Comparison of ENCODE assay signal across 8 mouse cellular contexts in genomic region chr3:78958781-78959180, GRCm38 (mm10).
DNase-seq lines count a peak whose midpoint lies in the region; ATAC-seq and TF ChIP-seq lines count a peak whose summit lies in the region.

No protein-coding gene starts in this region.

- DNase-seq in heart, adult 18-20 months, result peak; percentile 26 to 58
- DNase-seq in heart, embryonic 10.5 days (ENCODE audit: low spot score), result no peak
- DNase-seq in cerebellum, adult 18-20 months, result peak; percentile 28 to 41
- peak; percentile 19 to 45 for DNase-seq in heart, postnatal 36 days
- DNase-seq in layer of hippocampus, adult 11-12 months (ENCODE audit: low spot score), result peak; percentile 69
- DNase-seq in midbrain, postnatal 0 days (ENCODE audit: low spot score), result peak; percentile 84
- no peak for DNase-seq in urinary bladder, postnatal 10 days (ENCODE audit: low spot score)

- TF ChIP-seq CTCF in midbrain, postnatal 0 days (IDR thresholded peaks at IDR 0.05), result peak; percentile 98

- H3K36me3 ChIP-seq in heart, embryonic 10.5 days, result no peaks in the 10 kb centered on the region
- H3K36me3 ChIP-seq in midbrain, postnatal 0 days (ENCODE audit: insufficient read depth, low read length), result no peaks in the 10 kb centered on the region

- H3K9me3 ChIP-seq in heart, embryonic 10.5 days, result no peaks in the 10 kb centered on the region
- H3K9me3 ChIP-seq in midbrain, postnatal 0 days (ENCODE audit: low read length), result no peaks in the 10 kb centered on the region

- intact Hi-C loops in heart, postnatal 36 days (cut with DNase I), result loop anchor here (1.0 to 10.0 kb wide), 4 partner anchors 239 to 628 kb away; partner anchors contain the start of gene Rapgef2

- H3K9ac ChIP-seq in midbrain, postnatal 0 days (replicated peaks; ENCODE audit: low read length, poor library complexity, severe bottlenecking), result no peak overlapping the region

- no peaks in the 10 kb centered on the region for H3K4me1 ChIP-seq in heart, embryonic 10.5 days
- H3K4me1 ChIP-seq in midbrain, postnatal 0 days (ENCODE audit: insufficient read depth, low read length), result no peaks in the 10 kb centered on the region

- H3K4me3 ChIP-seq in heart, embryonic 10.5 days, result no peak overlapping the region
- no peak overlapping the region for H3K4me3 ChIP-seq in midbrain, postnatal 0 days (ENCODE audit: low read depth, low read length)

- no peak overlapping the region for H3K27ac ChIP-seq in heart, embryonic 10.5 days
- no peak overlapping the region for H3K27ac ChIP-seq in midbrain, postnatal 0 days (ENCODE audit: low read depth, low read length)

- H3K27me3 ChIP-seq in heart, embryonic 10.5 days (ENCODE audit: insufficient read depth, poor library complexity, severe bottlenecking), result no peaks in the 10 kb centered on the region
- H3K27me3 ChIP-seq in midbrain, postnatal 0 days (ENCODE audit: insufficient read depth, low read length), result no peaks in the 10 kb centered on the region

- no peak overlapping the region for H3K4me2 ChIP-seq in midbrain, postnatal 0 days (ENCODE audit: low read depth, low read length, poor library complexity, severe bottlenecking)

- WGBS in heart, embryonic 10.5 days, result 24% methylated on average over 1 of the region's 1 CpGs
- 13% methylated on average over 1 of the region's 1 CpGs for WGBS in midbrain, postnatal 0 days

- peak; percentile 93 for ATAC-seq in CD4-positive, CD25-positive, alpha-beta regulatory T cell, adult 4 months
- peak; percentile 75 for ATAC-seq in midbrain, postnatal 0 days (ENCODE audit: low FRiP score)

Comparison
In these comparisons a context has a peak if more than half of its experiments do, and no peak if none do; other contexts are left out.
1. DNase-seq: peak in heart, adult 18-20 months (2 of 2), cerebellum, adult 18-20 months (2 of 2), heart, postnatal 36 days (2 of 2), layer of hippocampus, adult 11-12 months (single experiment) and midbrain, postnatal 0 days (single experiment); none in heart, embryonic 10.5 days (single experiment) and urinary bladder, postnatal 10 days (single experiment).